Mouse (Mus musculus): ENCODE results near the gene Tmem86a. TPM values are rescaled to one million over a fixed set of nuclear protein-coding genes. Genes with fewer than 3 reads are reported as not detected.

The Tmem86a gene
- total RNA-seq, 1 experiment, result 1.1 TPM

DNA sequence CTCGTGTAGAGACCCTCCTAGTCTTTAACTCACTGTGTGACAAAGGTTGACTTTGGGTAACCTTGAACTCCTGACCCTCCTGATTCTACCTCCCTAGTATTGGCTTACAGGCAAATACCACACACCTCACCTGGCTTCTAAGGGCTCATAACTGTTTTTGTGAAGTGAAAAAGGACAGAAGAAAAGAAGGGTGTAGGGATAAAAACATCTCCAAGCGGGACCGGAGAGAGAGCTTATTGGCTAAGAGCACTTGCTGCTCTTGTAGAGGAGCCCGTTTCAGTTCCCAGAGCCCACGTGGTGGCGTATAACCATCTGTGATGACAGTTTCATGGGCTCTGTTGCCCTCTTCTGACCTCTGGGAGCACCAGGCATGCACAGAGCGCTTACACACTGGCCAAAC is 33.3 kb upstream of the Tmem86a start:
- peak; percentile 30 for DNase-seq (ENCODE audit: low read depth, low spot score)
- no peaks in the 10 kb centered on the region for H3K36me3 ChIP-seq (ENCODE audit: control insufficient read depth, insufficient read depth, low read length, poor library complexity, severe bottlenecking)
- peak overlapping the region; percentile 33; the same call in 1 of the 2 replicates for H3K27ac ChIP-seq (ENCODE audit: insufficient read depth, low read depth, low read length, poor library complexity, severe bottlenecking)
- H3K4me3 ChIP-seq (ENCODE audit: insufficient read depth in 1 of 2, low read depth in 1 of 2, low read length in 2 of 2, poor library complexity in 1 of 2, severe bottlenecking in 1 of 2), result no peak overlapping the region
- TF ChIP-seq ZC3H11A (IDR thresholded peaks at IDR 0.05; ENCODE audit: borderline replicate concordance, low read depth, low read length) (no peak), HCFC1 (IDR thresholded peaks at IDR 0.05; ENCODE audit: borderline replicate concordance, insufficient read depth, low read length) (no peak), ZNF384 (IDR thresholded peaks at IDR 0.05; ENCODE audit: low read depth, low read length) (no peak), MAFK (IDR thresholded peaks at IDR 0.05; ENCODE audit: insufficient read depth, low read depth, low read length) (no peak), CHD2 (IDR thresholded peaks at IDR 0.05; ENCODE audit: low read depth, low read length) (no peak)
- H3K9ac ChIP-seq (ENCODE audit: insufficient read depth, low read depth, low read length, poor library complexity, severe bottlenecking), result no peak overlapping the region
- no peaks in the 10 kb centered on the region for H3K9me3 ChIP-seq (ENCODE audit: control insufficient read depth, insufficient read depth, low read depth, low read length)
- peaks cover 5 to 15% of the 10 kb centered on the region in 2 experiments; a peak in 3 of 4 replicates for H3K4me1 ChIP-seq (ENCODE audit: control insufficient read depth in 2 of 2, insufficient read depth in 2 of 2, low read length in 2 of 2, poor library complexity in 1 of 2)
- in situ Hi-C loops (cut with MboI; ENCODE audit: low sequenced_read_pairs in 2 of 2, unreplicated experiment in 2 of 2), result no loop called here

DNA sequence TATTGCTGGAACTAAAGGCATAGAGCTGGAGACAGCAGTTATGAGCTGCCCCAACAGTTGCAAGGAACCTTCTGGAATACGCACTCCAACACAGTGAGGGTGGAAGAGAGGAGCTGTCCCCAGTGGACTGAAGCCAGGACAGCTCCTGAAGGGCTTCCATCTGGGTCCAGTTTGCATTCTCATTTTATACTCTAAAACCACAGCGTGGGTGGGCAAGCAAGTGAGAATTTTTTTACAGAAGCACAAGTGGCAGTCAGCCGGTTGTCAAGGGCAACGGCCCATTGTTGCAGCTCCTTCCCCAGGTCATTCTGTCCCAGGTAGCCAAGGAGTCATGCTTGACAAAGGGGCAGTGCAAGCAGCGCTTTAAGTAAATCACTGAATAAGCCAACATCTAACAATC is 30.8 kb upstream of the Tmem86a start:
- in situ Hi-C loops (cut with MboI; ENCODE audit: low sequenced_read_pairs in 2 of 2, unreplicated experiment in 2 of 2), result loop anchor here in 1 of 2 experiments (5.0 kb wide), 1 partner anchor 128 kb away; no protein-coding TSS in a partner anchor
- Histone ChIP-seq H3K4me3 (ENCODE audit: insufficient read depth in 1 of 2, low read depth in 1 of 2, low read length in 2 of 2, poor library complexity in 1 of 2, severe bottlenecking in 1 of 2) (no peak overlapping the region), H3K4me1 (ENCODE audit: control insufficient read depth in 2 of 2, insufficient read depth in 2 of 2, low read length in 2 of 2, poor library complexity in 1 of 2) (peaks cover 5 to 8% of the 10 kb centered on the region in 2 experiments; a peak in 3 of 4 replicates), H3K9ac (ENCODE audit: insufficient read depth, low read depth, low read length, poor library complexity, severe bottlenecking) (no peak overlapping the region), H3K27ac (ENCODE audit: insufficient read depth, low read depth, low read length, poor library complexity, severe bottlenecking) (no peak overlapping the region), H3K9me3 (ENCODE audit: control insufficient read depth, insufficient read depth, low read depth, low read length) (no peaks in the 10 kb centered on the region), H3K36me3 (ENCODE audit: control insufficient read depth, insufficient read depth, low read length, poor library complexity, severe bottlenecking) (no peaks in the 10 kb centered on the region)
- DNase-seq (ENCODE audit: low read depth, low spot score), result no peak
- TF ChIP-seq ZC3H11A (IDR thresholded peaks at IDR 0.05; ENCODE audit: borderline replicate concordance, low read depth, low read length) (no peak), HCFC1 (IDR thresholded peaks at IDR 0.05; ENCODE audit: borderline replicate concordance, insufficient read depth, low read length) (no peak), ZNF384 (IDR thresholded peaks at IDR 0.05; ENCODE audit: low read depth, low read length) (no peak), CHD2 (IDR thresholded peaks at IDR 0.05; ENCODE audit: low read depth, low read length) (no peak), MAFK (IDR thresholded peaks at IDR 0.05; ENCODE audit: insufficient read depth, low read depth, low read length) (no peak)

DNA sequence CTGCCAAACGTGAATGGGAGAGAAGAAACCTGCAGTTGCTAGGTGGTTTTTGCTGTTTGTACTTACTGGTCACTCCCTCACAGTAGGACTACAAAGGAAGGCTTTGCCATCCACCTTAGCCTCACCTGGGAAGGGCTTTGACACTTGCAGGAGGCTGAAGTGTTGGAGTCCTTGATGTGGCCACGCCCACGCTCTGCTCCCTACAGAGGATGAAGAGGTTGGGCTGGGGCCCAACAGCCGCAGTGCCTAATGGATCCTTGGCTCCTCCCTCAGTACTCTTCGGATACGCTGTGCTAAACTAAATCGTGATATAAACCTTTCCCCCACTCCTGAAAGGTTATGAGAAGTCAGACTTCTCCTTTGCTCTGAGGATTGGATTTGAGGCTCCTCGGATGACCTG is 29.4 kb upstream of the Tmem86a start:
- H3K9ac ChIP-seq (ENCODE audit: insufficient read depth, low read depth, low read length, poor library complexity, severe bottlenecking), result no peak overlapping the region

GRCm38 (mm10) chr7:47022482-47022881 is 27.9 kb upstream of the Tmem86a start:
- Histone ChIP-seq H3K36me3 (ENCODE audit: control insufficient read depth, insufficient read depth, low read length, poor library complexity, severe bottlenecking) (no peaks in the 10 kb centered on the region), H3K4me3 (ENCODE audit: insufficient read depth in 1 of 2, low read depth in 1 of 2, low read length in 2 of 2, poor library complexity in 1 of 2, severe bottlenecking in 1 of 2) (no peak overlapping the region), H3K4me1 (ENCODE audit: control insufficient read depth in 2 of 2, insufficient read depth in 2 of 2, low read length in 2 of 2, poor library complexity in 1 of 2) (peaks cover 0 to 8% of the 10 kb centered on the region in 2 experiments; a peak in 2 of 4 replicates), H3K9me3 (ENCODE audit: control insufficient read depth, insufficient read depth, low read depth, low read length) (no peaks in the 10 kb centered on the region), H3K9ac (ENCODE audit: insufficient read depth, low read depth, low read length, poor library complexity, severe bottlenecking) (no peak overlapping the region), H3K27ac (ENCODE audit: insufficient read depth, low read depth, low read length, poor library complexity, severe bottlenecking) (no peak overlapping the region)
- no peak for DNase-seq (ENCODE audit: low read depth, low spot score)
- no peak for TF ChIP-seq HCFC1 (IDR thresholded peaks at IDR 0.05; ENCODE audit: borderline replicate concordance, insufficient read depth, low read length)
- no peak for TF ChIP-seq ZNF384 (IDR thresholded peaks at IDR 0.05; ENCODE audit: low read depth, low read length)
- TF ChIP-seq MAFK (IDR thresholded peaks at IDR 0.05; ENCODE audit: insufficient read depth, low read depth, low read length), result no peak
- TF ChIP-seq CHD2 (IDR thresholded peaks at IDR 0.05; ENCODE audit: low read depth, low read length), result no peak
- TF ChIP-seq ZC3H11A (IDR thresholded peaks at IDR 0.05; ENCODE audit: borderline replicate concordance, low read depth, low read length), result no peak
- in situ Hi-C loops (cut with MboI; ENCODE audit: low sequenced_read_pairs in 2 of 2, unreplicated experiment in 2 of 2), result loop anchor here in 1 of 2 experiments (5.0 kb wide), 1 partner anchor 125 kb away; no protein-coding TSS in a partner anchor

More for the DNA sequence above, 29.4 kb upstream of the Tmem86a start:
- Histone ChIP-seq H3K4me1 (ENCODE audit: control insufficient read depth in 2 of 2, insufficient read depth in 2 of 2, low read length in 2 of 2, poor library complexity in 1 of 2) (peaks cover 3 to 8% of the 10 kb centered on the region in 2 experiments; a peak in 3 of 4 replicates), H3K9me3 (ENCODE audit: control insufficient read depth, insufficient read depth, low read depth, low read length) (no peaks in the 10 kb centered on the region), H3K27ac (ENCODE audit: insufficient read depth, low read depth, low read length, poor library complexity, severe bottlenecking) (no peak overlapping the region), H3K36me3 (ENCODE audit: control insufficient read depth, insufficient read depth, low read length, poor library complexity, severe bottlenecking) (no peaks in the 10 kb centered on the region), H3K4me3 (ENCODE audit: insufficient read depth in 1 of 2, low read depth in 1 of 2, low read length in 2 of 2, poor library complexity in 1 of 2, severe bottlenecking in 1 of 2) (no peak overlapping the region)
- no peak for DNase-seq (ENCODE audit: low read depth, low spot score)
- in situ Hi-C loops (cut with MboI; ENCODE audit: low sequenced_read_pairs in 2 of 2, unreplicated experiment in 2 of 2), result loop anchor here in 1 of 2 experiments (5.0 kb wide), 1 partner anchor 126 kb away; no protein-coding TSS in a partner anchor
- TF ChIP-seq CHD2 (IDR thresholded peaks at IDR 0.05; ENCODE audit: low read depth, low read length) (no peak), MAFK (IDR thresholded peaks at IDR 0.05; ENCODE audit: insufficient read depth, low read depth, low read length) (no peak), ZNF384 (IDR thresholded peaks at IDR 0.05; ENCODE audit: low read depth, low read length) (no peak)
